Mouse (Mus musculus) spleen, adult 2 months (tissue): ENCODE data around the gene Gabrg3. TPM values are rescaled to one million over a fixed set of nuclear protein-coding genes. Genes with fewer than 3 reads are reported as not detected.
"Not testable (repeated sequence)": the region's sequence is repeated elsewhere in the genome, so short reads cannot be mapped to it uniquely, and the experiment has no call there.

Experiments used
- DNase-seq, 2 experiments: peaks; one replicate each; pipeline versions ENCODE4 v3.0.0 to v3.0.0-alpha.2; 2012 to 2021; ENCODE audit warnings: low spot score in 2 of 2, low read depth in 1 of 2
- H3K27ac ChIP-seq: fragments of 200-500 bp; 2 replicates; pipeline ENCODE4 v1.5.1; 2012; ENCODE audit warnings: low read length, inconsistent platforms; ENCODE audit not compliant: insufficient read depth
- H3K27me3 ChIP-seq: fragments of 200-500 bp; 2 replicates; pipeline ENCODE4 v1.6.1; 2012; ENCODE audit warnings: mild to moderate bottlenecking, moderate library complexity, low read length, inconsistent platforms; ENCODE audit not compliant: control insufficient read depth, insufficient read depth
- H3K36me3 ChIP-seq: fragments of 200-500 bp; 2 replicates; pipeline ENCODE4 v1.6.1; 2012; ENCODE audit warnings: mild to moderate bottlenecking, low read length, inconsistent platforms; ENCODE audit not compliant: control insufficient read depth, insufficient read depth
- H3K4me1 ChIP-seq: fragments of 200-500 bp; 2 replicates; pipeline ENCODE4 v1.6.1; 2011; ENCODE audit warnings: inconsistent platforms; ENCODE audit not compliant: control insufficient read depth, insufficient read depth, insufficient read length
- H3K4me3 ChIP-seq: fragments of 200-500 bp; 2 replicates; pipeline ENCODE4 v1.5.1; 2011; ENCODE audit warnings: mild to moderate bottlenecking, inconsistent platforms; ENCODE audit not compliant: insufficient read depth, insufficient read length; ENCODE audit errors: extremely low read depth
- CTCF ChIP-seq: fragments of 200-500 bp; IDR thresholded peaks from 2 replicates; pipeline ENCODE4 v1.5.1; 2011; ENCODE audit warnings: mild to moderate bottlenecking, inconsistent platforms; ENCODE audit not compliant: insufficient read depth, insufficient read length, insufficient replicate concordance; ENCODE audit errors: extremely low read depth
- POLR2A ChIP-seq: fragments of 200-500 bp; IDR thresholded peaks from 2 replicates; pipeline ENCODE4 v1.6.1; 2011; ENCODE audit warnings: low read depth, low read length, inconsistent platforms
- WGBS: fragments of 180-500 bp; shearing (Covaris S2); methylation state at CpG from one replicate; pipeline ENCODE4 v1.1.7; 2018; 5-methylcytosine and 5-hydroxymethylcytosine counted together
- polyA plus RNA-seq: library from polyadenylated mRNA; depleted of rRNA; stranded (reverse); fragments of >200 nt; gene quantifications from 2 replicates; pipeline ENCODE4 v1.2.3, GENCODE M21; 2012

Gene Gabrg3
- polyA plus RNA-seq, 1 experiment: not detected

DNA sequence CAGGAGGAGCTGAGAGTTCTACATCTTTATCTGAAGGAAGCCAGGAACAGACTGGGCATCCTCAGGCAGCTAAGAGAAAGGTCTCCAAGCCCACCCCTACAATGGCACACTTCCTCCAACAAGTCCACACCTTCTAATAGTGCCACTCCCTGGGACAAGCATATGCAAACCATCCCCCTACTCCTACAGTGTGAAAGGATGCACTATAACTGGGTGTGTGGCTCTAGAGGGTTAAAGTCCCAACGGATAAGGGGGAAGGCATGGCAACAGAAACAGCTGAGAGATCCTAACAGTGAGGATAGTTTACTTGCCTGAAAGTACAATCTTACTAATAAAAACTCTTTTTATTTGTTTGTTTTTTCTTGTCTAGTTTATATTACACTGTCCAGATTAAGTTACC, 126.8 kb downstream of the Gabrg3 start:
- Histone ChIP-seq H3K27ac (no peak overlapping the region), H3K4me1 (no peaks in the 10 kb centered on the region), H3K36me3 (no peaks in the 10 kb centered on the region), H3K4me3 (no peak overlapping the region), H3K27me3 (no peaks in the 10 kb centered on the region)
- 72% methylated on average over 1 of the region's 1 CpGs for WGBS
- TF ChIP-seq CTCF: no peak
- TF ChIP-seq POLR2A: no peak
- DNase-seq: no peak

DNA sequence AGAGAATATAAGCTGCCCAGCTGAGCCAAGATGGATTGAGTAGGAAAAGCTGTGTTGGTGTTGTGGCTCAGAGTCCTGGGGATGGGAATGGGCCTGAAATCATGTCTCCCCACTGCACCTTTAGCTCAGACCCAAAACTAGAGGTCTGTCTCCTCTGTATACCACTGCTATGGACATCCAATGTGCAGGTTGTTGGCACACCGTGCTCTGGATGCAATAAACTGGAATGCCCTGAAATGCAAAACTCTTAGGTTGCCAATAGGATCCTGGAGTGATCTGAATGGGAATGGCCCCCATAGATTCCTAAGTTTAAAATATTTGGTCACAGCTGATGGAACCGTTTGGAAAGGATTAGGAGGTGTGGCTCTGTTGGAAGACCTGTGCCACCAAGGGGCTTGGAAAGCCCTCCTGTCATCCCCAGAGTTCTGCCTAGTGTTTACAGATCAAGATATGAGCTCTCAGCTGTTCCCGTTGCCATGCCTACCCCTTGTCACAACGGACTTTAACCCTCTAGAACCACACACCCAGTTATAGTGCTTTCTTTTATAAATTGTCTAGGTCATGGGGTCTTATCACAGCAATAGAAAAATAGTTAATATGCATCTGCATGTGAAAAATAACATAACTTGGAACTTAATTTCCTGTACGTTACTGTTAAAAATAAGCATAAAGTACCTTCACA, 128.0 kb downstream of the Gabrg3 start:
- no peaks in the 10 kb centered on the region for H3K4me1 ChIP-seq
- H3K27ac ChIP-seq: no peak overlapping the region
- no peaks in the 10 kb centered on the region for H3K36me3 ChIP-seq
- DNase-seq: no peak
- 70% methylated on average over 5 of the region's 5 CpGs for WGBS
- TF ChIP-seq POLR2A (no peak), CTCF (no peak)
- no peak overlapping the region for H3K4me3 ChIP-seq
- H3K27me3 ChIP-seq: no peaks in the 10 kb centered on the region

DNA sequence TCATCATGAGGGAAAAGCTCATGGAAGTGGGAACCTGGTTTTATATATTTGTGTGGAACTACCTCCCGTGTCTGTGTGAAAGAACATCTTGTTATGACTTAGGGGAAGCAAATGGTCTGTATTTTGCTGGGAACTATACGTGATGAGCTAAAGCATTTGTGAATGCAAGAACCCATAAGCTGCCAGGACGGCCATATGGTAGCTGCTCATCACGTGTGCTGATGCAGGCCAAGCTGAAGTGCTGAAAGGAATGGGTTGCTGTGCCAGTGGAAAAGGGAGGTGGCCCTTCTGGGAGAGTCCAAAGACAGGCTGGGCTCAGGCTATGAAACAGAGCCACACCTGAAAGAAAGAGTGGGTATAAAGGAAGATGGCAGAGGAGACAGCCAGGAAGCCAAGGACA, 143.0 kb downstream of the Gabrg3 start:
- DNase-seq: no peak
- H3K27me3 ChIP-seq: no peaks in the 10 kb centered on the region
- no peak overlapping the region for H3K27ac ChIP-seq
- H3K36me3 ChIP-seq: no peaks in the 10 kb centered on the region
- no peaks in the 10 kb centered on the region for H3K4me1 ChIP-seq
- H3K4me3 ChIP-seq: no peak overlapping the region
- TF ChIP-seq POLR2A: no peak
- no peak for TF ChIP-seq CTCF
- WGBS: 85% methylated on average over 4 of the region's 4 CpGs

DNA sequence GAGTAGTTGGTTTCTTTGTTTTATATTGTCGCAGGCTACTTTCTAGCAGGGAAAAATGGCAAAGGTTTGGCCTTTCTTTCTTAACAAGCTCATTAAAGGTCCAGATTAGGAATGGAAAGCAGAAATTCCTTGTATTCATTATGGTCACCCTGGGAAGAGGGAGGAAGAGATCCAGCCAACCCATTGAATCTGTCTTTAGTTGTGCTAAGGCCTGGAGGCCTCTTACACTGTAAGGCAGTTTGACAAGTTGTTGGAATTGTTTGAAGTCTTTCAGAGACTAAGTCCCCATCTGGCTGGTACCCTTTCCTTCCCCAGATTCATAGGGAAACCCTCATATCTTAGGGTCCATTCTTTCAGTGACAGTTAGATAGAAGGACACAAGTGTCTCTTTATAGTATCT, 172.9 kb downstream of the Gabrg3 start:
- DNase-seq: no peak
- no peaks in the 10 kb centered on the region for H3K4me1 ChIP-seq
- 90% methylated on average over 1 of the region's 1 CpGs for WGBS
- H3K4me3 ChIP-seq: no peak overlapping the region
- no peak for TF ChIP-seq CTCF
- TF ChIP-seq POLR2A: no peak
- H3K27ac ChIP-seq: no peak overlapping the region
- H3K36me3 ChIP-seq: no peaks in the 10 kb centered on the region
- no peaks in the 10 kb centered on the region for H3K27me3 ChIP-seq

DNA sequence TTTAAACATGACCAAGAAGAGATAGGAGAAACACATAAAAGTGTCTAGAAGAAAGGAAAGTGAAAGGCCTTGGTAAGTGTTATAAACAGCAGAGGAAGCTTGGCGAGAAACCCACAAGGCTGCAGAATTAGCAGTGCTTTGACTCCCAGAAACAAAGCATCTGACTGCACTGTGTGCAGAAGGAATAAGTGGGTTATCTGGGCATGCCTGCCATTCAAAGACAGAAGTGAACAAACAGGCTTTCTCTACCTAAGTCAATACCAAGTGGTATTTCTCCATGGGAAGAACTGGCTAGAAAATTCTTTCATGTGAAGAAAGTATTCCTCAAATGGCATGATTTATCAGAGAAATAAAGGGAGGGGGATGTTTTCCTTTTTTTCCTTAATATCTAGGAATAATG, 201.0 kb downstream of the Gabrg3 start:
- no peak for TF ChIP-seq CTCF
- no peak for TF ChIP-seq POLR2A
- no peak for DNase-seq
- Histone ChIP-seq H3K27me3 (no peaks in the 10 kb centered on the region), H3K4me1 (no peaks in the 10 kb centered on the region), H3K36me3 (no peaks in the 10 kb centered on the region), H3K27ac (no peak overlapping the region), H3K4me3 (no peak overlapping the region)
- WGBS: 61% methylated on average over 1 of the region's 1 CpGs

DNA sequence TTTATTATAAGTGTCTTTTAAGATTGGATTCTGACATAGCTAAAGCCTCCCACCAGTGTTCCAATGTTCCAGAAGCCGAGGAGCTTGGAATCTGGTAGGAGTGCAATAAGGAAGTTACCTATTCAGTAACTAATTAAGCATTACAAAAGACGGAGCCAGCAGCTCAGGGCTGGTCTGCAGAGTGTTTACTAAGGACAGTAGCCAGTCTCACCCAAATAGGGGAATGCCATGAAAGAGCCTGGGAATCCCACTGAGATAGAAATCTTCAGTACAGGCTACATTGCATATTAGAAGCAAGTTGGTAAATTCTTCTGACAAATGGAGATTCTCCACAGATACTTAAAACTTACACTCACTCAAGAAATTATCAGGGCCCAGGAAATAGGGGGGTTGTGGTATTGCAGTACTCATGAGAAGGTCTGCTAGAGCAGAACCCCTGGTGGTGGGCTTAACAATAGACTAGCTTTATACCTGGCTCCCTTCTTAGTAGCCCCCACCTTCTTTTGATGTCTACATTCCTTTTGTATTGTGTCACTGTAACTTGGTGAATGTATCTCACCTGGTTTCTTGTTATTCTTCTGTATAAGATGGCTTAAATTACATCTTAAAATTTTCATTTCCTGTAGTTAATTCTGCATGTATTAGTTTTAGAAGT, 211.0 kb downstream of the Gabrg3 start:
- H3K27ac ChIP-seq, H3K36me3 ChIP-seq, H3K27me3 ChIP-seq, H3K4me1 ChIP-seq, H3K4me3 ChIP-seq, DNase-seq: not testable (repeated sequence)
- WGBS: 65% methylated on average over 2 of the region's 2 CpGs

DNA sequence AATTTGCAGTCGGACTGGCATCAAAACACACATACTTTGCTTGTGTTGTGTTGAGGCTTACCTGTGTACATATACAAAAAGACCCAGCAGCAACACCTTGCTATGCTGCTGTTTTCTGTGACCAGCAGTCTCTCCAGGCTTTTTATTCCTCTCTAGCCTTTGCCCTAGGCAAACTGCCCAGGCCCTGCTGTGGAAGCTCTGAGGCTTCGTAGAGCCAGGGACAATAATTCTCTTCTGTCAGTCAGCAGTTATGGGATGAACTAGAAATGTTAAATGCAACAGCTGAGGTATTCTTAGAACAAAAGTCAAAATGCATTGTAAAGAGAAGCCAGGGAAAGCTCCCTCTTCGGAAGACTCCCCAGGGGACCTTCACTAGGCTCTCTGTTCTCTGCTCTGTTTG, 220.1 kb downstream of the Gabrg3 start:
- Histone ChIP-seq H3K4me3 (no peak overlapping the region), H3K27ac (no peak overlapping the region), H3K36me3 (no peaks in the 10 kb centered on the region), H3K4me1 (no peaks in the 10 kb centered on the region), H3K27me3 (no peaks in the 10 kb centered on the region)
- no peak for DNase-seq
- WGBS: 78% methylated on average over 3 of the region's 3 CpGs
- TF ChIP-seq POLR2A (no peak), CTCF (no peak)
